Mouse (Mus musculus) heart, postnatal 0 days (tissue): ENCODE measurements around the gene Plscr3. TPM values are rescaled to one million over a fixed set of nuclear protein-coding genes. Genes with fewer than 3 reads are reported as not detected.

Source experiments
- ATAC-seq: fragments of 200-750 bp; cut with Nextera tagmentation; 2 replicates; pipeline ENCODE4 v1.8.0; 2017; ENCODE audit warnings: low read depth, moderate number of reproducible peaks, moderate library complexity; ENCODE audit not compliant: insufficient read depth
- DNase-seq: peaks from one replicate; pipeline ENCODE4 v3.0.0-alpha.2; 2016; ENCODE audit warnings: low spot score
- H3K27ac ChIP-seq: fragments of 300-500 bp; sonication (generic); 2 replicates; pipeline ENCODE4 v1.5.1; 2014; ENCODE audit warnings: low read depth, mild to moderate bottlenecking
- H3K27me3 ChIP-seq: fragments of 300-500 bp; sonication (generic); 2 replicates; pipeline ENCODE4 v1.6.1; 2014; ENCODE audit warnings: low read length, mixed read lengths; ENCODE audit not compliant: control insufficient read depth, insufficient read depth
- H3K36me3 ChIP-seq: fragments of 300-500 bp; sonication (generic); replicated peaks from 2 replicates; pipeline ENCODE4 v1.6.1; 2014; ENCODE audit warnings: low read length, mixed read lengths; ENCODE audit not compliant: control insufficient read depth, insufficient read depth
- H3K4me1 ChIP-seq: fragments of 300-500 bp; sonication (generic); 2 replicates; pipeline ENCODE4 v1.6.1; 2014; ENCODE audit warnings: antibody characterized with exemption; ENCODE audit not compliant: control insufficient read depth, insufficient read depth
- H3K4me2 ChIP-seq: fragments of 300-500 bp; sonication (generic); 2 replicates; pipeline ENCODE4 v1.6.1; 2014; ENCODE audit warnings: low read depth, mild to moderate bottlenecking, low read length, moderate library complexity
- H3K4me3 ChIP-seq: fragments of 300-500 bp; sonication (generic); 2 replicates; pipeline ENCODE4 v1.5.1; 2014; ENCODE audit warnings: low read depth, low read length
- H3K9ac ChIP-seq: fragments of 300-500 bp; sonication (generic); replicated peaks from 2 replicates; pipeline ENCODE4 v1.6.1; 2014; ENCODE audit warnings: low read depth, low read length, mixed read lengths
- H3K9me3 ChIP-seq: fragments of 300-500 bp; sonication (generic); replicated peaks from 2 replicates; pipeline ENCODE4 v1.6.1; 2016; ENCODE audit warnings: low read length; ENCODE audit not compliant: control insufficient read depth
- CTCF ChIP-seq: IDR thresholded peaks from 2 replicates; pipeline ENCODE4 v1.5.1; 2016; ENCODE audit warnings: antibody characterized with exemption, control low read depth, low read depth
- EP300 ChIP-seq: IDR thresholded peaks from 2 replicates; pipeline ENCODE4 v1.6.1; 2016; ENCODE audit warnings: antibody characterized with exemption, low read depth
- WGBS: fragments of 180-500 bp; shearing (Covaris S2); extraction: QIAGEN DNeasy Blood & Tissue Kit; methylation state at CpG from one replicate; pipeline ENCODE4 v1.1.7; 2014; 5-methylcytosine and 5-hydroxymethylcytosine counted together
- polyA plus RNA-seq: library from polyadenylated mRNA; unstranded; fragments of >200 nt; fragmentation: Nextera tagmentation; extraction: Ambion mirVana; gene quantifications from 2 replicates; pipeline ENCODE4 v1.2.1, GENCODE M21; 2015
- total RNA-seq: library from RNA; depleted of rRNA; stranded (reverse); fragments of >200 nt; gene quantifications from 2 replicates; pipeline ENCODE4 v1.2.3, GENCODE M21; 2014; ENCODE audit warnings: low replicate concordance

Gene Plscr3
- total and polyA plus RNA-seq, 2 experiments from 2014 or later = 50.9 to 62.3 TPM

GRCm38 (mm10) chr11:69837604-69837951 lies 8.6 kb upstream of the Plscr3 start, which contains the start of gene Nlgn2:
Gene Nlgn2 (minus strand): TSS chr11:69837784.
- peaks cover 11% of the 10 kb centered on the region; the same call in 1 of the 2 replicates for H3K4me1 ChIP-seq
- peak; percentile 65 for ATAC-seq
- no peaks in the 10 kb centered on the region for H3K9me3 ChIP-seq
- H3K9ac ChIP-seq = peak within 1 kb of the TSS; percentile 70
- peak within 1 kb of the TSS; percentile 64 for H3K4me3 ChIP-seq
- H3K4me2 ChIP-seq = peak within 1 kb of the TSS; percentile 83
- no peak for DNase-seq
- H3K27me3 ChIP-seq = peaks cover 41% of the 10 kb centered on the region
- no peak; the same call in 1 of the 2 replicates for TF ChIP-seq CTCF
- TF ChIP-seq EP300 = no peak
- under 1% methylated on average over 21 of the region's 32 CpGs for WGBS
- H3K36me3 ChIP-seq = no peaks in the 10 kb centered on the region
- peak within 1 kb of the TSS; percentile 82 for H3K27ac ChIP-seq

- WGBS = under 1% methylated on average over 34 of the region's 34 CpGs
- TF ChIP-seq EP300 (peak; percentile 75), CTCF (0 out of 2 replicates have a peak, but pooled peaks have one; percentile 1)
- peaks cover 11% of the 10 kb centered on the region; the same call in 1 of the 2 replicates for H3K4me1 ChIP-seq
- H3K9me3 ChIP-seq = no peaks in the 10 kb centered on the region
- H3K36me3 ChIP-seq = no peaks in the 10 kb centered on the region
- DNase-seq (peak; percentile 99), ATAC-seq (peak; percentile 91)
- H3K27ac ChIP-seq = peak within 1 kb of the TSS; percentile 82
- peak within 1 kb of the TSS; percentile 70 for H3K9ac ChIP-seq
- H3K4me2 ChIP-seq = peak within 1 kb of the TSS; percentile 83
- H3K27me3 ChIP-seq = peaks cover 39% of the 10 kb centered on the region
- H3K4me3 ChIP-seq = peak within 1 kb of the TSS; percentile 64
Observed at GRCm38 (mm10) chr11:69837952-69838713, 8.0 kb upstream of the Plscr3 start, which contains the start of gene Tmem256. Gene Tmem256 (plus strand): TSS chr11:69838514.

GRCm38 (mm10) chr11:69838714-69839104 lies 7.5 kb upstream of the Plscr3 start:
- peak overlapping the region; percentile 64 for H3K4me3 ChIP-seq
- ATAC-seq = no peak

GRCm38 (mm10) chr11:69846738-69847688 lies 837 bp downstream of the Plscr3 start:
- TF ChIP-seq CTCF (no peak), EP300 (no peak)
- 13% methylated on average over 36 of the region's 37 CpGs for WGBS

More at GRCm38 (mm10) chr11:69838714-69839104, 7.5 kb upstream of the Plscr3 start:
- Histone ChIP-seq H3K4me2 (peak overlapping the region; percentile 83), H3K9ac (peak overlapping the region; percentile 70), H3K27me3 (peaks cover 33% of the 10 kb centered on the region), H3K9me3 (no peaks in the 10 kb centered on the region), H3K27ac (peak overlapping the region; percentile 82), H3K4me1 (peaks cover 11% of the 10 kb centered on the region; the same call in 1 of the 2 replicates), H3K36me3 (no peaks in the 10 kb centered on the region)
- TF ChIP-seq CTCF (no peak), EP300 (no peak; the same call in 1 of the 2 replicates)
- no peak for DNase-seq
- 2% methylated on average over 7 of the region's 7 CpGs for WGBS

GRCm38 (mm10) chr11:69848021-69848420 lies 1.8 kb downstream of the Plscr3 start:
- ATAC-seq (no peak), DNase-seq (no peak)
- Histone ChIP-seq H3K27me3 (no peaks in the 10 kb centered on the region), H3K27ac (no peak overlapping the region), H3K36me3 (peaks cover 41% of the 10 kb centered on the region), H3K4me2 (no peak overlapping the region), H3K9me3 (no peaks in the 10 kb centered on the region), H3K9ac (no peak overlapping the region), H3K4me3 (no peak overlapping the region), H3K4me1 (peaks cover 20% of the 10 kb centered on the region; the same call in 1 of the 2 replicates)
- WGBS = 95% methylated on average over 6 of the region's 6 CpGs
- no peak for TF ChIP-seq EP300
- TF ChIP-seq CTCF = no peak

More at GRCm38 (mm10) chr11:69846738-69847688, 837 bp downstream of the Plscr3 start:
- H3K4me2 ChIP-seq = peak overlapping the region; percentile 63
- peak overlapping the region; percentile 79 for H3K4me3 ChIP-seq
- no peaks in the 10 kb centered on the region for H3K9me3 ChIP-seq
- DNase-seq = no peak
- peak overlapping the region; percentile 90 for H3K27ac ChIP-seq
- H3K9ac ChIP-seq = peak overlapping the region; percentile 77
- H3K36me3 ChIP-seq = peaks cover 38% of the 10 kb centered on the region
- peaks cover 20% of the 10 kb centered on the region; the same call in 1 of the 2 replicates for H3K4me1 ChIP-seq
- no peaks in the 10 kb centered on the region for H3K27me3 ChIP-seq
- ATAC-seq = peak; percentile 37
